Mouse (Mus musculus) MEL (cell line): ENCODE measurements around the gene Nme2. TPM values are rescaled to one million over a fixed set of nuclear protein-coding genes. Genes with fewer than 3 reads are reported as not detected.

Experiments
- DNase-seq: peaks from one replicate; pipeline ENCODE4 v3.0.0; 2011; ENCODE audit warnings: low read depth, low spot score
- H3K27ac ChIP-seq: 2 replicates; pipeline ENCODE4 v1.5.1; 2012; ENCODE audit warnings: low read depth, mild to moderate bottlenecking, control low read depth, low read length, moderate library complexity; ENCODE audit not compliant: control insufficient read depth
- H3K27me3 ChIP-seq, 2 experiments: fragments of 150-350 bp in 1 of 2; sonication (generic) in 1 of 2; 2 replicates each; pipeline ENCODE4 v1.6.1; 2012; ENCODE audit warnings: low read length in 2 of 2, mild to moderate bottlenecking in 2 of 2, improper control_type of control experiment in 1 of 2, moderate library complexity in 1 of 2; ENCODE audit not compliant: insufficient read depth in 2 of 2, control insufficient read depth in 1 of 2
- H3K36me3 ChIP-seq, 2 experiments: 2 replicates each; pipeline ENCODE4 v1.6.1; 2012 to 2014; ENCODE audit warnings: low read length in 2 of 2, improper control_type of control experiment in 1 of 2, inconsistent platforms in 1 of 2, mild to moderate bottlenecking in 1 of 2; ENCODE audit not compliant: insufficient read depth in 2 of 2, control insufficient read depth in 1 of 2
- H3K4me1 ChIP-seq, 2 experiments: fragments of 150-350 bp in 1 of 2; sonication (generic) in 1 of 2; 2 replicates each; pipeline ENCODE4 v1.6.1; 2012; ENCODE audit warnings: low read length in 2 of 2, improper control_type of control experiment in 1 of 2, mild to moderate bottlenecking in 1 of 2; ENCODE audit not compliant: insufficient read depth in 2 of 2, control insufficient read depth in 1 of 2
- H3K4me3 ChIP-seq, 2 experiments: fragments of 150-350 bp in 1 of 2; sonication (generic) in 1 of 2; 2 replicates each; pipeline ENCODE4 v1.5.1; 2012; ENCODE audit warnings: low read depth in 2 of 2, low read length in 2 of 2, mild to moderate bottlenecking in 2 of 2, moderate library complexity in 2 of 2, control low read depth in 1 of 2, improper control_type of control experiment in 1 of 2; ENCODE audit not compliant: control insufficient read depth in 1 of 2, insufficient read depth in 1 of 2
- H3K79me2 ChIP-seq: 2 replicates; pipeline ENCODE4 v1.6.1; 2012; ENCODE audit warnings: mild to moderate bottlenecking, low read length, moderate library complexity; ENCODE audit not compliant: control insufficient read depth, poor library complexity, insufficient read depth
- H3K9ac ChIP-seq: 2 replicates; pipeline ENCODE4 v1.6.1; 2012; ENCODE audit warnings: low read depth, mild to moderate bottlenecking, control low read depth, low read length, moderate library complexity; ENCODE audit not compliant: control insufficient read depth, poor library complexity, severe bottlenecking
- H3K9me3 ChIP-seq: fragments of 150-350 bp; sonication (generic); replicated peaks from 2 replicates; pipeline ENCODE4 v1.6.1; 2012; ENCODE audit warnings: mild to moderate bottlenecking, low read length, improper control_type of control experiment, moderate library complexity; ENCODE audit not compliant: insufficient read depth
- CHD1 ChIP-seq: IDR thresholded peaks from 2 replicates; pipeline ENCODE4 v1.6.1; 2012; ENCODE audit warnings: low read depth, mild to moderate bottlenecking, inconsistent platforms, low read length, improper control_type of control experiment
- CTCF ChIP-seq, 3 experiments: IDR thresholded peaks in 2 of 3; conservative IDR thresholded peaks in 1 of 3; 2 replicates each; pipeline ENCODE4 v1.5.1; 2011 to 2012; ENCODE audit warnings: low read length in 3 of 3, low read depth in 2 of 3, mild to moderate bottlenecking in 2 of 3, improper control_type of control experiment in 1 of 3, inconsistent platforms in 1 of 3, mixed read lengths in 1 of 3, moderate library complexity in 1 of 3; ENCODE audit not compliant: control insufficient read depth in 1 of 3, insufficient read depth in 1 of 3, poor library complexity in 1 of 3, severe bottlenecking in 1 of 3
- ELF1 ChIP-seq: IDR thresholded peaks from 2 replicates; pipeline ENCODE4 v1.6.1; 2014; ENCODE audit warnings: low read depth, mild to moderate bottlenecking, inconsistent platforms, low read length, improper control_type of control experiment, moderate library complexity
- ETS1 ChIP-seq: IDR thresholded peaks from 2 replicates; pipeline ENCODE4 v1.6.1; 2012; ENCODE audit warnings: low read depth, mild to moderate bottlenecking, inconsistent platforms, low read length, improper control_type of control experiment, moderate library complexity
- GABPA ChIP-seq: IDR thresholded peaks from 2 replicates; pipeline ENCODE4 v1.6.1; 2012; ENCODE audit warnings: low read depth, mild to moderate bottlenecking, inconsistent platforms, low read length, improper control_type of control experiment, moderate library complexity
- MEF2A ChIP-seq: IDR thresholded peaks from 2 replicates; pipeline ENCODE4 v1.6.1; 2014; ENCODE audit warnings: low read depth, mild to moderate bottlenecking, inconsistent platforms, low read length, improper control_type of control experiment; ENCODE audit not compliant: poor library complexity, insufficient replicate concordance, severe bottlenecking; ENCODE audit errors: extremely low read depth
- POLR2A ChIP-seq, 2 experiments: IDR thresholded peaks; 2 replicates each; pipeline ENCODE4 v1.6.1; 2011 to 2012; ENCODE audit warnings: low read length in 2 of 2, mild to moderate bottlenecking in 2 of 2, control low read depth in 1 of 2, improper control_type of control experiment in 1 of 2, low read depth in 1 of 2, moderate library complexity in 1 of 2; ENCODE audit not compliant: control insufficient read depth in 1 of 2, insufficient read depth in 1 of 2, poor library complexity in 1 of 2
- POLR2AphosphoS2 ChIP-seq: IDR thresholded peaks from 2 replicates; pipeline ENCODE4 v1.6.1; 2011; ENCODE audit warnings: low read length, improper control_type of control experiment
- RCOR1 ChIP-seq: IDR thresholded peaks from 2 replicates; pipeline ENCODE4 v1.6.1; 2012; ENCODE audit warnings: low read depth, mild to moderate bottlenecking, inconsistent platforms, low read length, improper control_type of control experiment
- UBTF ChIP-seq: IDR thresholded peaks from 2 replicates; pipeline ENCODE4 v1.6.1; 2012; ENCODE audit warnings: low read depth, mild to moderate bottlenecking, inconsistent platforms, low read length, improper control_type of control experiment, moderate library complexity, borderline replicate concordance; ENCODE audit not compliant: insufficient read depth
- USF1 ChIP-seq: IDR thresholded peaks from 2 replicates; pipeline ENCODE4 v1.6.1; 2014; ENCODE audit warnings: low read depth, mild to moderate bottlenecking, inconsistent platforms, low read length, improper control_type of control experiment, moderate library complexity
- USF2 ChIP-seq, 2 experiments: IDR thresholded peaks; 2 replicates each; pipeline ENCODE4 v1.6.1; 2011 to 2012; ENCODE audit warnings: improper control_type of control experiment in 2 of 2, low read length in 2 of 2, borderline replicate concordance in 1 of 2, inconsistent platforms in 1 of 2, low read depth in 1 of 2, mild to moderate bottlenecking in 1 of 2; ENCODE audit not compliant: insufficient read depth in 1 of 2
- ZKSCAN1 ChIP-seq: IDR thresholded peaks from 2 replicates; pipeline ENCODE4 v1.6.1; 2012; ENCODE audit warnings: low read depth, mild to moderate bottlenecking, inconsistent platforms, low read length, improper control_type of control experiment, moderate library complexity
- ZMIZ1 ChIP-seq: IDR thresholded peaks from 2 replicates; pipeline ENCODE4 v1.6.1; 2012; ENCODE audit warnings: low read depth, mild to moderate bottlenecking, inconsistent platforms, low read length, improper control_type of control experiment, moderate library complexity
- polyA plus RNA-seq, 2 experiments: library from polyadenylated mRNA; stranded (reverse) in 1 of 2; unstranded in 1 of 2; fragments of >175 nt in 1 of 2; fragments of >200 nt in 1 of 2; gene quantifications; 2 replicates each; pipeline versions ENCODE4 v1.2.1 to v1.2.4; 2012; ENCODE audit warnings: low replicate concordance in 2 of 2, low read depth in 1 of 2; ENCODE audit not compliant: insufficient read length in 2 of 2, insufficient read depth in 1 of 2, missing spikeins in 1 of 2
- total RNA-seq: library from RNA; depleted of rRNA; stranded (reverse); fragments of 300-350 nt; gene quantifications from 2 replicates; pipeline ENCODE4 v1.2.3, GENCODE M21; 2012

Gene Nme2
- total and polyA plus RNA-seq, 3 experiments: 126 to 530 TPM; not detected in 1

DNA sequence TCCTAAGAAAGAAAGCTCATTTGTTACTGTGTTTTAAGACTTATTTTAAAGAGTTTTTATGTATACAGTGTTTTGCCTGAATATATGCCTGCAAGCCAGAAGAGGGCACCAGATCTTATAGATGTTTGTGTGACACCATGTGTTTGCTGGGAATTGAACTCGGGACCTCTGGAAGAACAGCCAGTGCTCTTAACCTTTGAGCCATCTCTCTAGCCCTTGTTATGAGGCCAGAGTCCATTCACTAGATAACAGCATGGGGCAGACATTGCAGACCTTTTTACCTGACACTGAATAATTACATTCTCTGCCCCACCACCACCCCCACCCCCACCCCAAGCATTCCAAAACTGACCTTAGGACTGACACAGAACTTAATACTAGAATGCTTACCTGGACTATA, 6.0 kb downstream of the Nme2 start:
- H3K4me1 ChIP-seq: peaks cover 0 to 24% of the 10 kb centered on the region in 2 experiments; a peak in 3 of 4 replicates
- H3K36me3 ChIP-seq: peaks cover 9 to 23% of the 10 kb centered on the region in 2 experiments
- no peaks in the 10 kb centered on the region for H3K27me3 ChIP-seq
- no peak overlapping the region for H3K4me3 ChIP-seq
- peaks cover 20% of the 10 kb centered on the region for H3K79me2 ChIP-seq
- TF ChIP-seq CHD1 (no peak), USF2 (IDR thresholded peaks at IDR 0.05; ENCODE audit: borderline replicate concordance in 1 of 2, insufficient read depth in 1 of 2, low read depth in 1 of 2, low read length in 2 of 2) (no peak), ELF1 (no peak), CTCF (IDR thresholded peaks at IDR 0.05 in 2 of 3, conservative IDR thresholded peaks at IDR 0.05 in 1 of 3; ENCODE audit: control insufficient read depth in 1 of 3, insufficient read depth in 1 of 3, low read depth in 2 of 3, low read length in 3 of 3, poor library complexity in 1 of 3, severe bottlenecking in 1 of 3) (peak in 1 of 3 experiments; percentile 30; a peak in 2 of 6 replicates)
- DNase-seq: no peak
- no peak overlapping the region for H3K9ac ChIP-seq
- no peaks in the 10 kb centered on the region for H3K9me3 ChIP-seq
- no peak overlapping the region for H3K27ac ChIP-seq

- Histone ChIP-seq H3K4me1 (peaks cover 0 to 18% of the 10 kb centered on the region in 2 experiments; a peak in 3 of 4 replicates), H3K27me3 (no peaks in the 10 kb centered on the region), H3K9me3 (no peaks in the 10 kb centered on the region), H3K79me2 (peaks cover 13% of the 10 kb centered on the region), H3K27ac (no peak overlapping the region), H3K9ac (no peak overlapping the region), H3K4me3 (no peak overlapping the region), H3K36me3 (peaks cover 11 to 19% of the 10 kb centered on the region in 2 experiments)
- TF ChIP-seq MEF2A (no peak), ZKSCAN1 (no peak), POLR2AphosphoS2 (peak; percentile 91), GABPA (no peak), CHD1 (no peak), USF1 (no peak), ETS1 (no peak), POLR2A (IDR thresholded peaks at IDR 0.05; ENCODE audit: control insufficient read depth in 1 of 2, insufficient read depth in 1 of 2, low read depth in 1 of 2, low read length in 2 of 2, poor library complexity in 1 of 2) (peak; percentile 40 to 57; a peak in 2 of 4 replicates), UBTF (no peak), RCOR1 (no peak), ZMIZ1 (peak; percentile 57; the same call in 1 of the 2 replicates)
- no peak for DNase-seq
These were observed 7.0 kb downstream of the Nme2 start for GRCm38 (mm10) chr11:93948887-93949567.
